Mouse (Mus musculus) T-helper 1 cell (primary cell): ENCODE data around the gene Mob2.

Experiments
- in situ Hi-C: fragments of 300-600 bp; cut with MboI, MseI; formaldehyde crosslinking; loops from one replicate; pipeline ENCODE4 v1.15.1; 2025; ENCODE audit warnings: high pct_unique_total_duplicates

The Mob2 gene

GRCm38 (mm10) chr7:142080876-142081275 is 20.0 kb upstream of the Mob2 start:
- in situ Hi-C loops: no loop called here

- in situ Hi-C loops: no loop called here
Observed at GRCm38 (mm10) chr7:142079365-142079764, 18.5 kb upstream of the Mob2 start.

- in situ Hi-C loops: no loop called here
Observed at GRCm38 (mm10) chr7:142077138-142077537, 16.3 kb upstream of the Mob2 start.

GRCm38 (mm10) chr7:142074146-142074886 is 13.5 kb upstream of the Mob2 start:
- in situ Hi-C loops: no loop called here

GRCm38 (mm10) chr7:142071717-142072116 is 10.9 kb upstream of the Mob2 start:
- in situ Hi-C loops: no loop called here

GRCm38 (mm10) chr7:142071212-142071578 is 10.3 kb upstream of the Mob2 start:
- in situ Hi-C loops: no loop called here

- in situ Hi-C loops: no loop called here
Observed at GRCm38 (mm10) chr7:142070458-142071211, 9.8 kb upstream of the Mob2 start.

GRCm38 (mm10) chr7:142068429-142068828 is 7.6 kb upstream of the Mob2 start:
- in situ Hi-C loops: no loop called here

GRCm38 (mm10) chr7:142060185-142060930 is 507 bp downstream of the Mob2 start:
- in situ Hi-C loops: no loop called here

GRCm38 (mm10) chr7:142059024-142059423 is 1.8 kb downstream of the Mob2 start:
- in situ Hi-C loops: loop anchor here (10.0 kb wide), 1 partner anchor 1934 kb away; no protein-coding TSS in a partner anchor

GRCm38 (mm10) chr7:142057121-142057520 is 3.7 kb downstream of the Mob2 start:
- in situ Hi-C loops: loop anchor here (10.0 kb wide), 1 partner anchor 1932 kb away; no protein-coding TSS in a partner anchor

- in situ Hi-C loops: loop anchor here (10.0 kb wide), 1 partner anchor 1932 kb away; no protein-coding TSS in a partner anchor
Observed at GRCm38 (mm10) chr7:142056601-142057061, 4.2 kb downstream of the Mob2 start.

GRCm38 (mm10) chr7:142055431-142055830 is 5.4 kb downstream of the Mob2 start:
- in situ Hi-C loops: loop anchor here (10.0 kb wide), 1 partner anchor 1931 kb away; no protein-coding TSS in a partner anchor

- in situ Hi-C loops: loop anchor here (10.0 kb wide), 1 partner anchor 1926 kb away; no protein-coding TSS in a partner anchor
Observed at GRCm38 (mm10) chr7:142050536-142050935, 10.3 kb downstream of the Mob2 start.

- in situ Hi-C loops: loop anchor here (25.0 kb wide), 1 partner anchor 1784 kb away; no protein-coding TSS in a partner anchor
Observed at GRCm38 (mm10) chr7:142045932-142046331, 14.9 kb downstream of the Mob2 start.

- in situ Hi-C loops: loop anchor here (25.0 kb wide), 1 partner anchor 1783 kb away; no protein-coding TSS in a partner anchor
Observed at GRCm38 (mm10) chr7:142045344-142045743, 15.5 kb downstream of the Mob2 start.

- in situ Hi-C loops: loop anchor here (25.0 kb wide), 1 partner anchor 1778 kb away; no protein-coding TSS in a partner anchor
Observed at GRCm38 (mm10) chr7:142040756-142041155, 20.1 kb downstream of the Mob2 start.

- in situ Hi-C loops: loop anchor here (25.0 kb wide), 1 partner anchor 1775 kb away; no protein-coding TSS in a partner anchor
Observed at GRCm38 (mm10) chr7:142037553-142038170, 23.2 kb downstream of the Mob2 start.

GRCm38 (mm10) chr7:142035048-142035811 is 25.6 kb downstream of the Mob2 start:
- in situ Hi-C loops: loop anchor here (25.0 kb wide), 1 partner anchor 1773 kb away; no protein-coding TSS in a partner anchor

GRCm38 (mm10) chr7:142034198-142034597 is 26.7 kb downstream of the Mob2 start:
- in situ Hi-C loops: loop anchor here (25.0 kb wide), 1 partner anchor 1772 kb away; no protein-coding TSS in a partner anchor
